Mouse (Mus musculus): ENCODE data around the gene Lrtm2.

GRCm38 (mm10) chr6:119351656-119352055, 21.1 kb upstream of the Lrtm2 start:
- TF ChIP-seq CTCF (IDR thresholded peaks at IDR 0.05; ENCODE audit: borderline replicate concordance, insufficient read depth, low read depth, low read length) (no peak), POLR2A (IDR thresholded peaks at IDR 0.05; ENCODE audit: borderline replicate concordance, insufficient read depth, low read length) (no peak)
